Mouse (Mus musculus): ENCODE measurements around the gene Hmgcs1. TPM values are rescaled to one million over a fixed set of nuclear protein-coding genes. Genes with fewer than 3 reads are reported as not detected.

Gene Hmgcs1
- polyA plus RNA-seq, 1 experiment = 317 TPM

- no peak for TF ChIP-seq CTCF (IDR thresholded peaks at IDR 0.05; ENCODE audit: borderline replicate concordance, extremely low read depth, insufficient read depth, insufficient read length)
- no peak for TF ChIP-seq POLR2A (IDR thresholded peaks at IDR 0.05; ENCODE audit: borderline replicate concordance, extremely low read depth, insufficient read depth, insufficient read length, poor library complexity, severe bottlenecking)
- peak; percentile 8 for DNase-seq (ENCODE audit: low read depth)
These were observed 37.6 kb downstream of the Hmgcs1 start for GRCm38 (mm10) chr13:119727608-119728387.

- no peak for DNase-seq (ENCODE audit: low read depth)
- TF ChIP-seq POLR2A (IDR thresholded peaks at IDR 0.05; ENCODE audit: borderline replicate concordance, extremely low read depth, insufficient read depth, insufficient read length, poor library complexity, severe bottlenecking) (no peak), CTCF (IDR thresholded peaks at IDR 0.05; ENCODE audit: borderline replicate concordance, extremely low read depth, insufficient read depth, insufficient read length) (no peak)
These were observed 39.2 kb downstream of the Hmgcs1 start for GRCm38 (mm10) chr13:119729406-119729805.

GRCm38 (mm10) chr13:119731448-119731847 lies 41.3 kb downstream of the Hmgcs1 start:
- DNase-seq (ENCODE audit: low read depth) = peak; percentile 57
- no peak for TF ChIP-seq CTCF (IDR thresholded peaks at IDR 0.05; ENCODE audit: borderline replicate concordance, extremely low read depth, insufficient read depth, insufficient read length)

- peak; percentile 89 for DNase-seq (ENCODE audit: low read depth)
- TF ChIP-seq CTCF (IDR thresholded peaks at IDR 0.05; ENCODE audit: borderline replicate concordance, extremely low read depth, insufficient read depth, insufficient read length) (no peak), POLR2A (IDR thresholded peaks at IDR 0.05; ENCODE audit: borderline replicate concordance, extremely low read depth, insufficient read depth, insufficient read length, poor library complexity, severe bottlenecking) (no peak)
These were observed 51.4 kb downstream of the Hmgcs1 start for GRCm38 (mm10) chr13:119741390-119742237.

GRCm38 (mm10) chr13:119742711-119743415 lies 52.7 kb downstream of the Hmgcs1 start:
- no peak for DNase-seq (ENCODE audit: low read depth)
- TF ChIP-seq CTCF (IDR thresholded peaks at IDR 0.05; ENCODE audit: borderline replicate concordance, extremely low read depth, insufficient read depth, insufficient read length) (no peak), POLR2A (IDR thresholded peaks at IDR 0.05; ENCODE audit: borderline replicate concordance, extremely low read depth, insufficient read depth, insufficient read length, poor library complexity, severe bottlenecking) (no peak)

GRCm38 (mm10) chr13:119743470-119743869 lies 53.3 kb downstream of the Hmgcs1 start:
- TF ChIP-seq POLR2A (IDR thresholded peaks at IDR 0.05; ENCODE audit: borderline replicate concordance, extremely low read depth, insufficient read depth, insufficient read length, poor library complexity, severe bottlenecking) (no peak), CTCF (IDR thresholded peaks at IDR 0.05; ENCODE audit: borderline replicate concordance, extremely low read depth, insufficient read depth, insufficient read length) (no peak)
- no peak for DNase-seq (ENCODE audit: low read depth)

- DNase-seq (ENCODE audit: low read depth) = no peak
- TF ChIP-seq CTCF (IDR thresholded peaks at IDR 0.05; ENCODE audit: borderline replicate concordance, extremely low read depth, insufficient read depth, insufficient read length) (no peak), POLR2A (IDR thresholded peaks at IDR 0.05; ENCODE audit: borderline replicate concordance, extremely low read depth, insufficient read depth, insufficient read length, poor library complexity, severe bottlenecking) (no peak)
These were observed 56.8 kb downstream of the Hmgcs1 start for GRCm38 (mm10) chr13:119746930-119747329.

- peak; percentile 88 for DNase-seq (ENCODE audit: low read depth)
These were observed 63.9 kb downstream of the Hmgcs1 start for GRCm38 (mm10) chr13:119753859-119754634.

GRCm38 (mm10) chr13:119754635-119755020 lies 64.4 kb downstream of the Hmgcs1 start:
- DNase-seq (ENCODE audit: low read depth) = peak; percentile 48
- TF ChIP-seq CTCF (IDR thresholded peaks at IDR 0.05; ENCODE audit: borderline replicate concordance, extremely low read depth, insufficient read depth, insufficient read length) (no peak), POLR2A (IDR thresholded peaks at IDR 0.05; ENCODE audit: borderline replicate concordance, extremely low read depth, insufficient read depth, insufficient read length, poor library complexity, severe bottlenecking) (no peak)

More at GRCm38 (mm10) chr13:119753859-119754634, 63.9 kb downstream of the Hmgcs1 start:
- TF ChIP-seq CTCF (IDR thresholded peaks at IDR 0.05; ENCODE audit: borderline replicate concordance, extremely low read depth, insufficient read depth, insufficient read length) (no peak), POLR2A (IDR thresholded peaks at IDR 0.05; ENCODE audit: borderline replicate concordance, extremely low read depth, insufficient read depth, insufficient read length, poor library complexity, severe bottlenecking) (no peak)

- TF ChIP-seq CTCF (IDR thresholded peaks at IDR 0.05; ENCODE audit: borderline replicate concordance, extremely low read depth, insufficient read depth, insufficient read length) = no peak
- no peak for TF ChIP-seq POLR2A (IDR thresholded peaks at IDR 0.05; ENCODE audit: borderline replicate concordance, extremely low read depth, insufficient read depth, insufficient read length, poor library complexity, severe bottlenecking)
- peak; percentile 40 for DNase-seq (ENCODE audit: low read depth)
These were observed 65.0 kb downstream of the Hmgcs1 start for GRCm38 (mm10) chr13:119755141-119755547.
